Mouse (Mus musculus) naive thymus-derived CD4-positive, alpha-beta T cell, adult 2 months (primary cell): ENCODE data around the gene H2-M10.6.
"Not testable (repeated sequence)": the region's sequence is repeated elsewhere in the genome, so short reads cannot be mapped to it uniquely, and the experiment has no call there.

Source experiments
- DNase-seq: peaks from one replicate; pipeline ENCODE4 v3.0.0-alpha.2; 2011; ENCODE audit warnings: low read depth

The H2-M10.6 gene

GRCm38 (mm10) chr17:36811871-36812270, at the start of gene H2-M10.6:
TSS of gene H2-M10.6 (plus strand) at chr17:36812171.
- no peak for DNase-seq

- no peak for DNase-seq
Measured at GRCm38 (mm10) chr17:36763816-36764215, 48.2 kb upstream of the H2-M10.6 start.

GRCm38 (mm10) chr17:36764244-36764643, 47.7 kb upstream of the H2-M10.6 start:
- DNase-seq = peak; percentile 19

GRCm38 (mm10) chr17:36765403-36765802, 46.6 kb upstream of the H2-M10.6 start:
- DNase-seq = not testable (repeated sequence)

- DNase-seq = not testable (repeated sequence)
Measured at GRCm38 (mm10) chr17:36772610-36773009, 39.4 kb upstream of the H2-M10.6 start, which contains the start of gene H2-M10.5. TSS of gene H2-M10.5 (plus strand) at chr17:36772910.

- no peak for DNase-seq
Measured at GRCm38 (mm10) chr17:36781533-36781932, 30.4 kb upstream of the H2-M10.6 start.

- peak; percentile 70 for DNase-seq
Measured at GRCm38 (mm10) chr17:36786483-36786886, 25.5 kb upstream of the H2-M10.6 start.

- DNase-seq = no peak
Measured at GRCm38 (mm10) chr17:36788351-36788750, 23.6 kb upstream of the H2-M10.6 start.

- peak; percentile 80 for DNase-seq
Measured at GRCm38 (mm10) chr17:36788801-36789200, 23.2 kb upstream of the H2-M10.6 start.

GRCm38 (mm10) chr17:36799493-36799892, 12.5 kb upstream of the H2-M10.6 start:
- DNase-seq = no peak

- not testable (repeated sequence) for DNase-seq
Measured at GRCm38 (mm10) chr17:36799921-36800462, 12.0 kb upstream of the H2-M10.6 start.

- peak; percentile 84 for DNase-seq
Measured at GRCm38 (mm10) chr17:36824005-36824404, 12.0 kb downstream of the H2-M10.6 start.

- peak; percentile 77 for DNase-seq
Measured at GRCm38 (mm10) chr17:36825525-36825924, 13.6 kb downstream of the H2-M10.6 start.

GRCm38 (mm10) chr17:36826002-36826401, 14.0 kb downstream of the H2-M10.6 start:
- DNase-seq = peak; percentile 89

- DNase-seq = no peak
Measured at GRCm38 (mm10) chr17:36828488-36828887, 16.5 kb downstream of the H2-M10.6 start.

- no peak for DNase-seq
Measured at GRCm38 (mm10) chr17:36830470-36830869, 18.5 kb downstream of the H2-M10.6 start.

- DNase-seq = no peak
Measured at GRCm38 (mm10) chr17:36832694-36833093, 20.7 kb downstream of the H2-M10.6 start.

- DNase-seq = peak; percentile 82
Measured at GRCm38 (mm10) chr17:36835591-36836426, 23.8 kb downstream of the H2-M10.6 start.

- DNase-seq = no peak
Measured at GRCm38 (mm10) chr17:36836427-36836812, 24.4 kb downstream of the H2-M10.6 start.

- peak; percentile 98 for DNase-seq
Measured at GRCm38 (mm10) chr17:36836874-36837647, 25.1 kb downstream of the H2-M10.6 start, which contains the start of gene Trim26. TSS of gene Trim26 (plus strand) at chr17:36837134.

- DNase-seq = no peak
Measured at GRCm38 (mm10) chr17:36839001-36839400, 27.0 kb downstream of the H2-M10.6 start.

- DNase-seq = no peak
Measured at GRCm38 (mm10) chr17:36839931-36840330, 28.0 kb downstream of the H2-M10.6 start.
